Mouse (Mus musculus) heart, postnatal 4 days (tissue): ENCODE results near the gene Olfr740. TPM values are rescaled to one million over a fixed set of nuclear protein-coding genes. Genes with fewer than 3 reads are reported as not detected.

Source experiments
- DNase-seq: peaks from one replicate; pipeline ENCODE4 v3.0.0; 2021
- total RNA-seq, 2 experiments: library from RNA; stranded (reverse); gene quantifications; 2 replicates each; pipeline ENCODE4 v1.2.3; 2021

Olfr740 gene
- not detected for total RNA-seq

DNA sequence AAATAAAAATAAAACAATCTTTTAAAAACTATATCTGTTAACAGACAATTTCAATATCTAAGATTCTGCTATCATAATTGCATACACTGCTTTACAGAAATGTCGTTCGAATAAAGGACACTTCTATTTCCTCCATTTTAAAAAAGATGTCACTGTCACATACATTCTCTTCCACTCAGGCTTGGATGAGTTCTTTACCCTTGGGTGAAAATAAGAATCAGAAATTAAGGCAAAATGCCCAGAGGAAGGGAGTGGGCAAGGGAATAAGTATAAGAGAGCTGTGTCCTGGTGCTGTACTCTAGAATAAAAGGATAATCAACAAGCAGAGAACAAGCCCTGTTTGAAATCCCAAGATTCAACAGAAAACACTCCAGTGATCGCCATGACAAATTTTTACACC is at the start of gene Olfr740:
Gene Olfr740 (plus strand): TSS at position 301 of the 400 bp plus-strand sequence.
- DNase-seq = no peak

GRCm38 (mm10) chr14:50407268-50407667 is 38.1 kb upstream of the Olfr740 start, which contains the start of gene Olfr738:
Gene Olfr738, plus strand, starts transcription at chr14:50407568.
- no peak for DNase-seq

- no peak for DNase-seq
Measured at GRCm38 (mm10) chr14:50418326-50418725, 27.0 kb upstream of the Olfr740 start, which contains the start of gene Olfr739. Gene Olfr739, plus strand, starts transcription at chr14:50418626.

DNA sequence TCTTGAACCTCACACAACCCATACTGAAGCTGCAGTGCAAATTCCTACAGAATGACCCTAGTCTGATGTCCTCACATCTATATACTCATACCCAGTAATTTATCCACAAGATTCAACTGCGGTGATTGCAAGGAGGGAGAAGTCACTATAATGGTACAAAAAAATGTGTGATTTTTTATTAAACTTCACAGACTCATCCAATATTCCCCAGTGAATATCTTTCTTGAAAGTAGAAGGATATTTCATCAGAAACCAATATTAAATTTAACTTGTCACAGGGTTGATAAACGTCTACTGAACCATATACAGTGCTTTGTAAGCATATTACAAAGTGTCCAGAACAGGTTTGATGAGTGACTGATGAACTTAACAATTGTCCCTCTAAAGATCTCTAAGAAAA is 27.1 kb downstream of the Olfr740 start, which contains the start of gene Olfr741:
Gene Olfr741 (plus strand): TSS at position 301 of the 400 bp plus-strand sequence.
- no peak for DNase-seq

- no peak for DNase-seq
Measured at GRCm38 (mm10) chr14:50478406-50478805, 33.1 kb downstream of the Olfr740 start.

DNA sequence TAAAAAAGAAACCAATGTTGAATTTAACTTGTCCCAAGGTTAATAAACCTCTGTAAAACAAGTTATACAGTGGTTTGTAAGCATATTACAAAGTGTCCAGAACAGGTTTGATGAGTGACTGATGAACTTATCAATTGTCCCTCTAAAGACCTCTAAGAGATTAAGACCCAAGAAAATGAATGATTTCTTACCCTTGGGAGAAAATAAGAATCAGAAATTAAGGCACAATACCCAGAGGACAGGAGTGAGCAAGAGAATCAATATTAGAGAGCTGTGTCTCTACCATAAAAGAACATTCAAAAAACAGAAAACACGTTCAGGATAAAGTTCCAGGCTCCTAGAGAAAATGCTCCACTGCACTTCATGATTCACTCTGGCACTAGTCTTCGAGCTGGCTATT is 58.0 kb downstream of the Olfr740 start, which contains the start of gene Olfr742:
Gene Olfr742 (plus strand): TSS at position 301 of the 400 bp plus-strand sequence.
- no peak for DNase-seq

Other genes with a start within 250 kb of the Olfr740 start
- not detected for gene Olfr731, start 203.7 kb upstream of the Olfr740 start, total RNA-seq
- not detected for gene Olfr732, start 161.3 kb upstream of the Olfr740 start, total RNA-seq
- gene Olfr733, start 144.0 kb upstream of the Olfr740 start, total RNA-seq = not detected
- not detected for gene Olfr734, start 118.8 kb upstream of the Olfr740 start, total RNA-seq
- not detected for gene Olfr735, start 96.7 kb upstream of the Olfr740 start, total RNA-seq
- gene Tlr11, start 87.6 kb upstream of the Olfr740 start, total RNA-seq = not detected
- not detected for gene Olfr736, start 64.4 kb upstream of the Olfr740 start, total RNA-seq
- not detected for gene Olfr738, start 38.0 kb upstream of the Olfr740 start, total RNA-seq
- gene Olfr739, start 26.9 kb upstream of the Olfr740 start, total RNA-seq = not detected
- not detected for gene Olfr741, start 27.2 kb downstream of the Olfr740 start, total RNA-seq
- not detected for gene Olfr742, start 58.1 kb downstream of the Olfr740 start, total RNA-seq
- not detected for gene Olfr743, start 76.3 kb downstream of the Olfr740 start, total RNA-seq
- gene Olfr744, start 169.3 kb downstream of the Olfr740 start, total RNA-seq = not detected
- not detected for gene Olfr745, start 193.8 kb downstream of the Olfr740 start, total RNA-seq
- not detected for gene Olfr746, start 201.5 kb downstream of the Olfr740 start, total RNA-seq
- not detected for gene Olfr747, start 247.7 kb downstream of the Olfr740 start, total RNA-seq